Mouse (Mus musculus) frontal cortex, adult (tissue): ENCODE results near the gene Ror1.

ENCODE experiments used
- ATAC-seq: cut with Nextera tagmentation; 2 replicates; pipeline ENCODE4 v1.9.2; 2017; ENCODE audit warnings: mild to moderate bottlenecking, moderate library complexity, mixed read lengths; ENCODE audit not compliant: low TSS enrichment

Ror1 gene

GRCm38 (mm10) chr4:100488447-100488846, 392.9 kb downstream of the Ror1 start:
- no peak for ATAC-seq
